Mouse (Mus musculus) embryonic facial prominence, embryonic 13.5 days (tissue): Measurements from ENCODE around the gene Creg2. TPM values are rescaled to one million over a fixed set of nuclear protein-coding genes. Genes with fewer than 3 reads are reported as not detected.
A peak's percentile ranks its signal among the peaks of the same experiment; 100 is the strongest.
"Not testable (repeated sequence)": the region's sequence is repeated elsewhere in the genome, so short reads cannot be mapped to it uniquely, and the experiment has no call there.

Experiments
- ATAC-seq: fragments of 200-750 bp; cut with Nextera tagmentation; 2 replicates; pipeline ENCODE4 v1.8.0; 2017; ENCODE audit warnings: low read depth; ENCODE audit not compliant: insufficient number of reproducible peaks, insufficient read depth, low FRiP score, low TSS enrichment
- H3K27ac ChIP-seq: fragments of 300-500 bp; sonication (generic); 2 replicates; pipeline ENCODE4 v1.5.1; 2015; ENCODE audit warnings: moderate library complexity, mild to moderate bottlenecking, inconsistent platforms
- H3K27me3 ChIP-seq: fragments of 300-500 bp; sonication (generic); 2 replicates; pipeline ENCODE4 v1.6.1; 2015; ENCODE audit warnings: mild to moderate bottlenecking, inconsistent platforms
- H3K36me3 ChIP-seq: fragments of 300-500 bp; sonication (generic); 2 replicates; pipeline ENCODE4 v1.6.1; 2015; ENCODE audit warnings: mild to moderate bottlenecking, inconsistent platforms
- H3K4me1 ChIP-seq: fragments of 300-500 bp; sonication (generic); 2 replicates; pipeline ENCODE4 v1.6.1; 2015; ENCODE audit warnings: inconsistent platforms
- H3K4me2 ChIP-seq: fragments of 300-500 bp; sonication (generic); 2 replicates; pipeline ENCODE4 v1.6.1; 2015; ENCODE audit warnings: moderate library complexity, mild to moderate bottlenecking, inconsistent platforms
- H3K4me3 ChIP-seq: fragments of 300-500 bp; sonication (generic); 2 replicates; pipeline ENCODE4 v1.5.1; 2015; ENCODE audit warnings: mild to moderate bottlenecking, inconsistent platforms
- H3K9ac ChIP-seq: fragments of 300-500 bp; sonication (generic); 2 replicates; pipeline ENCODE4 v1.6.1; 2015; ENCODE audit warnings: mild to moderate bottlenecking, inconsistent platforms
- H3K9me3 ChIP-seq: fragments of 300-500 bp; sonication (generic); 2 replicates; pipeline ENCODE4 v1.6.1; 2016; ENCODE audit warnings: inconsistent platforms
- WGBS: fragments of 180-500 bp; shearing (Covaris S2); methylation state at CpG from one replicate; pipeline ENCODE4 v1.1.7; 2015; ENCODE audit warnings: mixed read lengths; 5-methylcytosine and 5-hydroxymethylcytosine counted together
- polyA plus RNA-seq: library from polyadenylated mRNA; unstranded; fragments of >200 nt; fragmentation: Nextera tagmentation; extraction: Ambion mirVana; gene quantifications from 2 replicates; pipeline ENCODE4 v1.2.1, GENCODE M21; 2015

Creg2 gene
- polyA plus RNA-seq, 1 experiment from 2014 or later: 0.22 TPM

DNA sequence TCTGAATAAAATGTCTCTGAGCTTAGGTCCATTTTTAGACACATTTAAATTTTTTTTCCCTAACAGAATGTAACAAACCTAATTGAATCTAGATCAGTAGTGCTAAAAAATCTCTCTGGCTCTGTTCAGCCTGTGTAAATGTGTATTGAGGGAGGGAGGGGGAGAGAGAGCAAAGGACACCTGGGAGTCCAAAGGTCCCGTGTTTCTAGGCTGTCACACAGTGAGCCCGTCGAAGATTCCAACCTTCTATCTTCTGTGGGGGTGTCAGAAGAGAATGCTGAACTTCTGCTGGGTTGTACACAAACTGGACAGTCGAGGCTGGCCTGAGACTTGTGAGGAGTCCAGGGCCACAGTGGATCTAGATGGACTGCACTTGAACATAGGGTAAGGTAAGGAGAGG is 59.2 kb downstream of the Creg2 start:
- H3K9ac ChIP-seq: no peak overlapping the region
- no peaks in the 10 kb centered on the region for H3K36me3 ChIP-seq
- H3K27me3 ChIP-seq: no peaks in the 10 kb centered on the region
- no peaks in the 10 kb centered on the region for H3K9me3 ChIP-seq
- H3K4me3 ChIP-seq: no peak overlapping the region
- H3K27ac ChIP-seq: no peak overlapping the region
- WGBS: 73% methylated on average over 4 of the region's 4 CpGs
- H3K4me2 ChIP-seq: no peak overlapping the region
- ATAC-seq: no peak
- no peaks in the 10 kb centered on the region for H3K4me1 ChIP-seq

DNA sequence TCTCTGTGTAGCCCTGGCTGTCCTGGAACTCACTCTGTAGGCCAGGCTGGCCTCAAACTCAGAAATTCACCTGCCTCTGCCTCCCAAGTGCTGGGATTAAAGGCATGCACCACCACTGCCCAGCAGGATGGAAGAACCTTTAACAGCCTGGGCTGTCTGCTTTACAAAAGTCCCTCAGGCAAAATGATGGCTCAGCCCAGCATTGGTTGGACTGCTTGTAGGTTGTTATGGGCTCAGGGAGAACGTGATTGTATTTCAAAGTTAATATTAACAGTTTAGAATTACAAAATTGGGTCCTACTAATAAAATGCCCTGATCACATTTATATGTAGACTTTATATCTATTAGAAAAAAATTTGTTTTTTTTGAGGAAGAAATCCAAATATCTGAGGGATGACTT is 59.7 kb downstream of the Creg2 start:
- H3K36me3 ChIP-seq, H3K27ac ChIP-seq, ATAC-seq, H3K27me3 ChIP-seq, H3K9ac ChIP-seq, H3K4me1 ChIP-seq, H3K4me3 ChIP-seq, H3K4me2 ChIP-seq, H3K9me3 ChIP-seq: not testable (repeated sequence)
- WGBS: 63% methylated on average over 1 of the region's 1 CpGs

DNA sequence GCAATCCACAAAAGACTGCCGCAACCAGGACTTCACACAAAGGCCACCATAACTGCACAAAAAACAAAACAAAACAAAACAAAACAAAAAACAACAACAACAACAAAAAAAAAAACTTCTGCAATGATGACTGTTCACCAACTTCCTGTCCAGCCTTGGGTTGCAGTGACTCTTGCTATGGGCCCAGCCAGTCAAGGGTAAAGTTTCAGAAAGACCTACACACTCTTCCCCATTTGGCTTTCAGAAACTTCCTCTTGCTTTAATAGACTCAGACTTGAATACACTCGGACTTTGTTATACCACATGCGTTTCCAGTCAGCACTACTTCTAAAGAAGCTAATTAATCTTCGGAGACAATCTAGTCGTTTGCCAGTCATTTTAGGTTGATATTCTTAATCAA is 61.1 kb downstream of the Creg2 start:
- H3K27me3 ChIP-seq: no peaks in the 10 kb centered on the region
- H3K4me3 ChIP-seq: no peak overlapping the region
- 79% methylated on average over 5 of the region's 5 CpGs for WGBS
- no peak overlapping the region for H3K27ac ChIP-seq
- no peak overlapping the region for H3K9ac ChIP-seq
- no peak overlapping the region for H3K4me2 ChIP-seq
- no peaks in the 10 kb centered on the region for H3K9me3 ChIP-seq
- no peaks in the 10 kb centered on the region for H3K36me3 ChIP-seq
- no peaks in the 10 kb centered on the region for H3K4me1 ChIP-seq
- ATAC-seq: no peak

DNA sequence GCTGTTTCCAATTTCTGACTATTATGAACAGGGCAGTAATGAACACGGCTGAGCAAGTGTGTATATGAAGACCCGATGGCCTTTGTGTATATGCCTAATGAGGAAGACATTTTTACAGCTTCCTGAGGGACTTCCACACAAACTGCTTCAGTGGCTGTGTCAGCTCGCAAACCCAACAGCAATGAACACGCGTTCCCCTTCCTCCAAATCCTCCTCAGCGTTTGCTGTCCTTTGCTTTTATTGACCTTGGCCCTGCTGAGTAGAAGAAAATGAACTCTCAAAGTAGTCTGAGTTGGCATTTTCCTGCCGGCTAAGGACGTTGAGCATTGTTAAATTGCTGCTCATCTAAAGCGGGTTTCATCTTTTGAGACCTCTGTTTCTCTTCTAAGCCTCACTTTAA is 65.9 kb downstream of the Creg2 start:
- no peak overlapping the region for H3K9ac ChIP-seq
- no peak for ATAC-seq
- no peak overlapping the region for H3K4me2 ChIP-seq
- H3K27me3 ChIP-seq: no peaks in the 10 kb centered on the region
- WGBS: 86% methylated on average over 9 of the region's 9 CpGs
- H3K36me3 ChIP-seq: no peaks in the 10 kb centered on the region
- H3K4me3 ChIP-seq: no peak overlapping the region
- H3K4me1 ChIP-seq: no peaks in the 10 kb centered on the region
- H3K27ac ChIP-seq: no peak overlapping the region
- H3K9me3 ChIP-seq: no peaks in the 10 kb centered on the region

DNA sequence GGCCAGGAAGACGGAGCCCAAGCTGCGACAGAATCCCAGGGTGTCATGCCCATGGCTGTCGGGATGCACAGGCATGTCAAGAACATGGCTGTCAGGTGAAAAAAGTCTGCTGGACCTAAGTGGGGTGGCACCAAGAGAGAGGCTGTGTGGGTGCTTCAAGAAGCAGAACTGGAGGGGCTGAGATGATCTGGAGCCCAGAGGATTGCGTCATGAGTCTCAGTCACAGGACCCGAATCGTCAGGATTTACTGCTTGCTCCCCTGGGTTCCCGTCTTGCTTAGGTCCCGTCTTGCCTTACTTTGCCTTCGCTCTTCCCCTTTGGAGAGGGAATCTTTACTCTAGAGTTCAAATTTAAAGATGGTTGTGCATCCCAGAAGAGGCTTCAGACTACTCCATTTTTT is 68.1 kb downstream of the Creg2 start:
- 90% methylated on average over 9 of the region's 9 CpGs for WGBS
- H3K27ac ChIP-seq: no peak overlapping the region
- H3K4me3 ChIP-seq: no peak overlapping the region
- no peaks in the 10 kb centered on the region for H3K9me3 ChIP-seq
- no peaks in the 10 kb centered on the region for H3K27me3 ChIP-seq
- H3K36me3 ChIP-seq: no peaks in the 10 kb centered on the region
- H3K4me2 ChIP-seq: no peak overlapping the region
- no peak for ATAC-seq
- H3K4me1 ChIP-seq: peaks cover 5% of the 10 kb centered on the region
- H3K9ac ChIP-seq: no peak overlapping the region

DNA sequence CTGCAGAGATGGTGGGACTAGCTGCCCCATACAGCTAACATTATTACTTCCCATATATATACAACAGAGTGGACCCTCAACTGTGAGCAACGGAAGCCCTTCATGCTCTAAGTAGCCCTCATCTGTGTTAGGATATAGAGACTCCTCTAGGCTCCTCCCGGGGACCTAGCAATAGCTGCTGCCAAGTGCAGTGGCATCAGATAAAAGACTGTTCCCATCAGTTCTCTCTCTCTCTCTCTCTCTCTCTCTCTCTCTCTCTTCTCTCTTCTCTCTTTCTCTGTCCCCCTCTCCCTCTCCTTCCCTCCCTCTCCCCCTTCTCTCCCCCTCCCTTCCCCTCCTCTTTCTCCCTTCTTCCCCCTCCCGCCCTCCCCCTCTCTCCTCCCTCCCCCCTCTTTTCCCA is 70.1 kb downstream of the Creg2 start:
- Histone ChIP-seq H3K4me2 (no peak overlapping the region), H3K27ac (no peak overlapping the region), H3K4me1 (peaks cover 12% of the 10 kb centered on the region), H3K4me3 (no peak overlapping the region), H3K9me3 (no peaks in the 10 kb centered on the region), H3K9ac (no peak overlapping the region), H3K36me3 (no peaks in the 10 kb centered on the region), H3K27me3 (no peaks in the 10 kb centered on the region)
- 75% methylated on average over 2 of the region's 3 CpGs for WGBS
- ATAC-seq: no peak

DNA sequence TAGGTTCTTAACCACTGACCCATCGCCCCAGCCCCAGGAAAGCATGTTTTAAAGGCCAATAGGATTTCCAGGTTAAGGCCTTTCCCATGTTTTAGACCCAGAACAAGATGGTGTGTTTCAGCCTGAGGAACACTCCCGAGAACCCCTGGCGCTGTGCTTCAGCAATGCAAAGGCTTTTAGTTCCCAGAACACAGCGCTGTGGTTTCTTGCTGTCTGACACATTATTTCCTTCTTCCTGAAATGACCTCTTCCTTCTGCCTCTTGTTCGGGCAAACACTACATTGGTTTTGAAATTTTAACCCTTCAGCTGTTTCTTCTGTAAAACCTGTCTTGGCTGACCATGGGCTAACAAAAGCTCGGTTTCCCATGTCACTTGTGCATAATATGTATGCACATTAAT is 72.1 kb downstream of the Creg2 start:
- WGBS: 74% methylated on average over 6 of the region's 6 CpGs
- H3K27me3 ChIP-seq: no peaks in the 10 kb centered on the region
- no peak overlapping the region for H3K27ac ChIP-seq
- no peak overlapping the region for H3K4me2 ChIP-seq
- H3K4me3 ChIP-seq: no peak overlapping the region
- H3K9me3 ChIP-seq: no peaks in the 10 kb centered on the region
- H3K36me3 ChIP-seq: no peaks in the 10 kb centered on the region
- H3K4me1 ChIP-seq: peaks cover 25% of the 10 kb centered on the region
- ATAC-seq: no peak
- H3K9ac ChIP-seq: no peak overlapping the region

DNA sequence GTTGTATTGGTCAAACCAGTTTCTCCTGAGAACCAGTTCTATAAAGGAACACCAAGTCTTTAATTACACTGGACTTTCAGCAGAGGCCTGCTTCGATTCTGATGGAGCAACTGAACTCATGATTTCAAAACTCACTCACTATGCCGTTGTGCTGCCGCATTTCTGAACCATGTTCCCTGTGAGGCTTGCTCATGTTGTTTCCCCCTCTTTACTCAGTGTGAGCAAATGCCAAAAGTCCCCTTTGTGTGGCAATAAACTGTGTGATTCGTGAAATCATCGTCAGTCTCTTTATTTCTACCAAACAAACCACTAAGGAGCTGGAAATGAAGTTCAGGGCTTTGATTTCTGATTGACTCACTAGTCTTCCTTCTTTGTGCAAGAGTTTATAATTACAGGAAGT is 72.8 kb downstream of the Creg2 start:
- H3K27ac ChIP-seq: no peak overlapping the region
- no peak overlapping the region for H3K4me3 ChIP-seq
- no peak for ATAC-seq
- H3K36me3 ChIP-seq: no peaks in the 10 kb centered on the region
- H3K9ac ChIP-seq: no peak overlapping the region
- no peak overlapping the region for H3K4me2 ChIP-seq
- WGBS: 54% methylated on average over 5 of the region's 5 CpGs
- H3K27me3 ChIP-seq: no peaks in the 10 kb centered on the region
- peaks cover 30% of the 10 kb centered on the region for H3K4me1 ChIP-seq
- no peaks in the 10 kb centered on the region for H3K9me3 ChIP-seq

DNA sequence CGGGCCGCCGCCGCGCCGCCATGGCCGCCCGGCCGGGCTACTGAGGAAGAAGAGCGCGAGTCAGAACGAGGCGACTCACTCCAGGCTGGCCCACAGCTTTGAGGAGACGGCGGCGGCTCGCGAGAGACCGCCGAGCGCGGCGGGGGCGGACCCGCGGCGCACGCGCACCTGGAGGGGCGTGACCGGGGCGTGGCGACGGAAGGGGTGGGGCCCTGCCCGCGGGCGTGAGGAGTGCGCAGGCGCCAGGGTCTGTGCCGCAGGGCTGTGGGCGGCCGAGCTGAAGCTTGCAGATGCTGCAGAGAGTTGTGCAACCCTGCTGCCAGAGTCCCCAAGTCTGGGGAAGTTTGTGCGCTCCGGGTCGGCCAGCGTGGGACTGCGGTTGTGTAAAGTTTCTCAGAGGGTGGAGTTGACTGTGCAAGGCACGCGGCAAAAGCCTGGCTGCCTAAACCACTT is 74.0 kb downstream of the Creg2 start, which contains the start of gene Rnf149:
Rnf149 (minus strand) TSS at position 153 of the 453 bp plus-strand sequence.
- no peaks in the 10 kb centered on the region for H3K27me3 ChIP-seq
- no peaks in the 10 kb centered on the region for H3K9me3 ChIP-seq
- ATAC-seq: peak; percentile 95
- peak within 1 kb of the TSS; percentile 99 for H3K27ac ChIP-seq
- H3K36me3 ChIP-seq: peaks cover 2% of the 10 kb centered on the region; the same call in 1 of the 2 replicates
- WGBS: 1% methylated on average over 48 of the region's 49 CpGs
- H3K4me2 ChIP-seq: peak within 1 kb of the TSS; percentile 76
- peak within 1 kb of the TSS; percentile 93 for H3K4me3 ChIP-seq
- peaks cover 33% of the 10 kb centered on the region for H3K4me1 ChIP-seq
- peak within 1 kb of the TSS; percentile 95 for H3K9ac ChIP-seq

DNA sequence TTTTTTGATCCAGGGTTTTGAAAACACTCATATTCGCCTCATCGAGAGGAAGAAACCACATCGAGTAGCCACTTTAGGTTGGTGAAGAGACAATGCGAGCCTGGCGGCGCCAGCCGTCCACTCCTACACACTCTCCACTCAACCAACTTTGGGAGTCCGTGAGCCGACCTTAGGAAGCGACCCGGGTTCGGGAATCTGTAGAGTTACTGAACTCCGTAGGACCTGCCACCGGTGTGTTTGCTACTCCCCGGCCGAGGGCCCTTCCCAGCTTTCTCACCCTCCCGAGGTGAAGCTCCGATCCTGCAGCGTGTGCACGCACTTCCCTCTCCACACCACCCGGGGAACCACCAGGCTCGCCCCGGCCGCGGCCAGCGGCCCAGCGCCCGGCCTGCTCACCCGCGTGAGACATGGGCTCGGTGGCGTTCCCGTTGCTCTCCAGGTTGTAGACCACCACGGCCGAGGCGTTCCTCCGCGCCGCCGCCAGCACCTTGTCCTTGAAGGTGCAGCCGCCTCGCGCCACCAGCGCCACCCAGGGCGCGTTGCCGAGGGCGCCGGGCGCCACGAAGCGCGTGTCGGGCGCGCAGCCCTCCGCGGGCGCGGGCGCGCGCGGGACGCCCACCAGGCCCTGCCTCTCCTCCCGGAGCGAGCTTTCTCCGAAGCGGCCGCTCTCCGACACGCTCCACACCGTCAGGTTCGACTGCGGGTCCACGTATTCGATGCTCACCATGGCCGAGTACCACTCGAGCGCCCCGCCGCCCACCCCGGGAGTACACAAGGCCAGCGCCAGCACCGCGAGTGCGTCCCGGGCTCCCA is 74.6 kb downstream of the Creg2 start:
- Histone ChIP-seq H3K4me1 (peaks cover 35% of the 10 kb centered on the region), H3K27me3 (no peaks in the 10 kb centered on the region), H3K9me3 (no peaks in the 10 kb centered on the region), H3K4me3 (peak overlapping the region; percentile 93), H3K9ac (peak overlapping the region; percentile 95), H3K4me2 (peak overlapping the region; percentile 76), H3K36me3 (peaks cover 3% of the 10 kb centered on the region; the same call in 1 of the 2 replicates), H3K27ac (peak overlapping the region; percentile 99)
- under 1% methylated on average over 88 of the region's 88 CpGs for WGBS
- peak; percentile 71 for ATAC-seq

DNA sequence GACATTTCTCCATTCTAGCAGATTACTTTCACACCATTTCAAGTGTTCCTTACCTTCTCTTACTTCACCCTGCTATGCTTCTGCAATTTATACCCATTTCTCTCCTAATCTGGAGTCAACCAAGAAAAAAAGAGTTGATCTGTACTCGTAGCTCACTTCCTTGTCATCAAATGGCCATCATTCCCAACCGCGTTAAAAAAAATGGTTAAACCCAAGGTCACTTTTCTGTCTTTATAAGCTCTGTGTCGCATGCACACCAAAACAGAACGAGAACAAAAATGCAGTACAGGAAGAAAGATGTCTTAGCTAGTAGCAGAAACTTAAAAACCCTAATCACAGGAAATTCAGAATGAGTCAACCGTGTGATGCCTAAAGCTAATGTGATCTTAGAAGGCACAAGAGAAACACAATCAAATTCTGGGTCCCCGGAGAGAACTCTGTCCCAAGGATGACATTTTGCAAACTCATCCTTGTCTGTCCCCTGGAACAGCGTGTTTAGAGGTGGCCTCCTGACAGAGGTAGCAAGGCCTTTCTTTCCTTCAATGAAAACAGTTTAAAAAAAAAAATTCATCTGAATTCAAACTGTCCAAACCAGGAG is 75.4 kb downstream of the Creg2 start:
- 13% methylated on average over 8 of the region's 8 CpGs for WGBS
- Histone ChIP-seq H3K4me3 (peak overlapping the region; percentile 93), H3K27ac (peak overlapping the region; percentile 99), H3K27me3 (no peaks in the 10 kb centered on the region), H3K4me1 (peaks cover 40% of the 10 kb centered on the region), H3K4me2 (peak overlapping the region; percentile 76), H3K9ac (peak overlapping the region; percentile 95), H3K9me3 (no peaks in the 10 kb centered on the region), H3K36me3 (peaks cover 3% of the 10 kb centered on the region; the same call in 1 of the 2 replicates)
- no peak for ATAC-seq

DNA sequence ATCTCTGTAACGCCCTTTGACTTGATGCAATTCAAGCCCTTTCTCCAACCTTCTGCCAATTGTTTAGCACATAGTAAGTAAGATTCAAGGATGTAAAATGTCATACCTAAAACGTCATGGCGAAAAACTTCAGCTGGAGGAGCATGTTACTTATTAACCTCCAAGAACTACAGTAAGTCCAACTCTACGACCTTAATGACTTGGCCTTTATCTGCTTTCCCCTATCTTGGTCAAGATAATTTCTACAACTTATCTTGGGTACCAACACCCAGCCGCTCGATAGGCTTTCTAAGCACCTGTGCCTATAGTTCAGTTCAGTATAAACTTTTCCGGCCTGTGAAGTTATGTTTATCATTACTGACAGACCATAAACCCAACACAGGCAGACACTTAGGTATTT is 77.4 kb downstream of the Creg2 start:
- ATAC-seq: no peak
- Histone ChIP-seq H3K9ac (no peak overlapping the region), H3K4me2 (no peak overlapping the region), H3K4me1 (peaks cover 40% of the 10 kb centered on the region), H3K4me3 (no peak overlapping the region), H3K27me3 (no peaks in the 10 kb centered on the region), H3K27ac (no peak overlapping the region), H3K9me3 (no peaks in the 10 kb centered on the region), H3K36me3 (peaks cover 8% of the 10 kb centered on the region)
- 81% methylated on average over 7 of the region's 7 CpGs for WGBS
